Mouse (Mus musculus) forebrain, postnatal 0 days (tissue): ENCODE results near the gene Tgm4. TPM values are rescaled to one million over a fixed set of nuclear protein-coding genes. Genes with fewer than 3 reads are reported as not detected.

Experiments
- ATAC-seq: fragments of 200-750 bp; cut with Nextera tagmentation; 2 replicates; pipeline ENCODE4 v1.8.0; 2017; ENCODE audit warnings: mild to moderate bottlenecking, moderate library complexity
- DNase-seq: peaks from one replicate; pipeline ENCODE4 v3.0.0-alpha.2; 2015
- H3K27ac ChIP-seq: fragments of 300-500 bp; sonication (generic); 2 replicates; pipeline ENCODE4 v1.5.1; 2014; ENCODE audit warnings: low read depth, mild to moderate bottlenecking, antibody characterized with exemption, low read length, moderate library complexity, mixed read lengths
- H3K27me3 ChIP-seq: fragments of 300-500 bp; sonication (generic); 2 replicates; pipeline ENCODE4 v1.6.1; 2014; ENCODE audit warnings: mild to moderate bottlenecking, low read length, mixed read lengths; ENCODE audit not compliant: insufficient read depth
- H3K36me3 ChIP-seq: fragments of 300-500 bp; sonication (generic); 2 replicates; pipeline ENCODE4 v1.6.1; 2014; ENCODE audit warnings: mild to moderate bottlenecking, moderate library complexity; ENCODE audit not compliant: insufficient read depth
- H3K4me1 ChIP-seq: fragments of 300-500 bp; sonication (generic); 2 replicates; pipeline ENCODE4 v1.6.1; 2014; ENCODE audit warnings: antibody characterized with exemption; ENCODE audit not compliant: insufficient read depth
- H3K4me2 ChIP-seq: fragments of 300-500 bp; sonication (generic); 2 replicates; pipeline ENCODE4 v1.6.1; 2014; ENCODE audit warnings: low read depth, mild to moderate bottlenecking, moderate library complexity
- H3K4me3 ChIP-seq: fragments of 300-500 bp; sonication (generic); 2 replicates; pipeline ENCODE4 v1.5.1; 2014; ENCODE audit warnings: low read depth, low read length, mixed read lengths
- H3K9ac ChIP-seq: fragments of 300-500 bp; sonication (generic); 2 replicates; pipeline ENCODE4 v1.6.1; 2014; ENCODE audit warnings: mild to moderate bottlenecking
- H3K9me3 ChIP-seq: fragments of 300-500 bp; sonication (generic); 2 replicates; pipeline ENCODE4 v1.6.1; 2016; ENCODE audit warnings: low read length
- CTCF ChIP-seq: sonication (generic); IDR thresholded peaks from 2 replicates; pipeline ENCODE4 v1.5.1; 2016; ENCODE audit warnings: antibody characterized with exemption, control low read depth, low read depth
- WGBS: fragments of 180-500 bp; shearing (Covaris S2); extraction: QIAGEN DNeasy Blood & Tissue Kit; methylation state at CpG from one replicate; pipeline ENCODE4 v1.1.7; 2014; 5-methylcytosine and 5-hydroxymethylcytosine counted together
- polyA plus RNA-seq: library from polyadenylated mRNA; unstranded; fragments of >200 nt; fragmentation: Nextera tagmentation; extraction: Ambion mirVana; gene quantifications from 2 replicates; pipeline ENCODE4 v1.2.1, GENCODE M21; 2015
- total RNA-seq: library from RNA; depleted of rRNA; stranded (reverse); fragments of >200 nt; gene quantifications from 2 replicates; pipeline ENCODE4 v1.2.3, GENCODE M21; 2014

Tgm4 gene
- total and polyA plus RNA-seq, 2 experiments from 2014 or later, result 0.46 to 0.52 TPM

DNA sequence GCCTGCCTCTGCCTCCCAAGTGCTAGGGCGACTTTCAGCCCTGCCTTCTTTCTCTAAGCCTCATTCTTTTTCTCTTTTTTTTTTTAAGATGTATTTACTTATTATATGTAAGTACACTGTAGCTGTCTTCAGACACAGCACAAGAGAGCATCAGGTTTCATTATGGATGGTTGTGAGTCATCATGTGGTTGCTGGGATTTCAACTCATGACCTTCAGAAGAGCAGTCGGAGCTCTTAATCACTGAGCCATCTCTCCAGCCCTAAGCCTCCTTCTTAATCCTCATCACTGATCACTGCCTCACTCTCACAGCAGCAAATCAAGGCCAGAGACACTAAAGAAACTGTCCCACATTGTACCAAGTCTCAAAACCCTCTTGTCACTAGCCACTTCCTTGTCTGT is 10.3 kb upstream of the Tgm4 start:
- DNase-seq (no peak), ATAC-seq (no peak)
- WGBS, result 90% methylated on average over 2 of the region's 2 CpGs
- H3K36me3 ChIP-seq, result no peaks in the 10 kb centered on the region
- TF ChIP-seq CTCF, result no peak
- H3K4me1 ChIP-seq, result peaks cover 11% of the 10 kb centered on the region; the same call in 1 of the 2 replicates
- H3K27ac ChIP-seq, result no peak overlapping the region
- H3K27me3 ChIP-seq, result no peaks in the 10 kb centered on the region
- no peak overlapping the region for H3K4me2 ChIP-seq
- H3K9ac ChIP-seq, result no peak overlapping the region
- H3K9me3 ChIP-seq, result no peaks in the 10 kb centered on the region
- H3K4me3 ChIP-seq, result no peak overlapping the region

DNA sequence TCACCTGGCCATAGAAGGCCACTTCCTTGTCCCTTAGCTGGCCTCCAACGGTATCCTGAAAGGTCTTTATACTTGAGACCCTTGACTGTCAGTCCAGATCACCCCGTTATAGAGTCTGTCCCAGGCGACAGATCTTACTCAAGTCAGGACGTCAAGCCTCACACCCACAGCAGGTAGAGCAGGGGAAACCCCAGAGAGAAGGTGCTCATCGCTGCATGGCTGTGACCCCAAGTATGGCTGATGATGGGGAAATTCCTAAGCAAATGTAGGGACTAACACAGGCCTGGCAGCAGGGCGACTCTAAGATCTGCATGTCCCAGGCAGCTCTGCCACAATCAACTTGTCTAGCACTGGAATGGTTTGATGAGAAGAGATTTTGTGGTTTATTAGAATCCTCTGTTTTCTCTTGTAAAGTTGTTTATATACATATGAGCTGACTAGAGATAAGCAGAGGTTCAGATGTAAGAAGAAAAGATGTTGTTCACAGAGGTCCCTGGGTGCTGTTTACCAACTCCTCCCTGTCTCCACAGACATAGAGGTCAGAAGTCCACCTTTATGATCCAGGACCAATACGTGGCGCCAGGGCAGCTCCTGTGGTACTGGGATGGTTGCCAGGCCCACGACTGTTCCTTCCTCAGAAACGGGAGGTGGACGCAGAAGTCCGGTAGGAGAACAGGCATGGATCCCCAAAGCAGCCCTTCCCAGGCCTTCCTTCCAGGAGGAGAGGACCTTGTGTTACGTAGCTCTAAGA is 2.9 kb upstream of the Tgm4 start:
- TF ChIP-seq CTCF, result no peak
- 86% methylated on average over 13 of the region's 13 CpGs for WGBS
- DNase-seq (no peak), ATAC-seq (no peak)
- no peak overlapping the region for H3K4me2 ChIP-seq
- H3K9ac ChIP-seq, result no peak overlapping the region
- no peak overlapping the region for H3K27ac ChIP-seq
- H3K9me3 ChIP-seq, result no peaks in the 10 kb centered on the region
- H3K4me3 ChIP-seq, result no peak overlapping the region
- H3K36me3 ChIP-seq, result no peaks in the 10 kb centered on the region
- no peaks in the 10 kb centered on the region for H3K27me3 ChIP-seq
- no peaks in the 10 kb centered on the region for H3K4me1 ChIP-seq

DNA sequence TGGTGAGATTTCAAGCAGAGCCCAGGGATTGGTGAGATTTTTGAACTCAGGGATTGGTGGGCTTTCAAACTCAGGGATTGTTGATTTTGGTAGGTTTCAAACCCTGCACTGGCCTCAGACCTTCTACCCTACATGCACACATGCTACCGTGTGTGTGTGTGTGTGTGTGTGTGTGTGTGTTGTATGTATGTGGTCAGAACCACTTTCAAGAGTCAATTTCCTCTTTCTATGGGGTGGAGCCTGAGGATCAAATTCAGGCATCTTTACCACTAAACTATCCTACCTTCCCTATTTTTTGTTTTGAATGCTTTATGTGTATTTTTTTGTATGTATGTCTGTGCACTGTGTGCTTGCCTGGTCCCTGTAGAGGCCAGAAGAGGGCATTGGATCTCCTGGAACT is 13.1 kb downstream of the Tgm4 start:
- Histone ChIP-seq H3K36me3 (no peaks in the 10 kb centered on the region), H3K4me3 (no peak overlapping the region), H3K27ac (no peak overlapping the region), H3K27me3 (no peaks in the 10 kb centered on the region), H3K9ac (no peak overlapping the region), H3K9me3 (no peaks in the 10 kb centered on the region), H3K4me1 (no peaks in the 10 kb centered on the region), H3K4me2 (no peak overlapping the region)
- DNase-seq, result no peak
- WGBS, result 92% methylated on average over 1 of the region's 1 CpGs
- no peak for ATAC-seq
- TF ChIP-seq CTCF, result no peak

DNA sequence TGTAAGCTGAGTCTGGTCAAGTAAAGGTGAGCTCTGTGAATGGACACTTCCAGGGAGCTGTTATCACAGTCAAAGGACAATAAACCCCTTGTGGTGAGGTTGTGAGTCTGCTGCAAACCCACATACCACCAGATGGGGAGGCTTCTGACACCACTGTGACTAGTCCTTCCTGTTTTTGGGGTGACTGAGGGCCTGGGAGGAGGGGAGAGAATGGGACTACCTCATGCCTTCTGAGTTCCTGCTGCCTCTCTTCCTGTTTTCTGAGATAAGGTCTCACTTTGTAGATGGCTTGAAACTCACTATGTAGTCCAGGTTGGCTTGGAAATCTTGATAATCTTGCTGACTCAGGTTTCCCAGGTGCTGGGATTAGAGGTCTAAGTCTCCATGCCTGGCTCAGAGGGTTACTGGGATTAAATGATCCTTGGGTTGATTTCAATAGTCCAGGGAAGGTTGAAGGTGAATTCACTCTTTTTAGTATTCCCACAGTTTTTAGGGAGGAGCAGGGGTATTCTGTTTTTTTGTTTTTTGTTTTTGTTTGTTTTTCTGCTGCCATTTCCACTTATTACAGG is 24.3 kb downstream of the Tgm4 start:
- no peak for ATAC-seq
- no peaks in the 10 kb centered on the region for H3K27me3 ChIP-seq
- TF ChIP-seq CTCF, result no peak

DNA sequence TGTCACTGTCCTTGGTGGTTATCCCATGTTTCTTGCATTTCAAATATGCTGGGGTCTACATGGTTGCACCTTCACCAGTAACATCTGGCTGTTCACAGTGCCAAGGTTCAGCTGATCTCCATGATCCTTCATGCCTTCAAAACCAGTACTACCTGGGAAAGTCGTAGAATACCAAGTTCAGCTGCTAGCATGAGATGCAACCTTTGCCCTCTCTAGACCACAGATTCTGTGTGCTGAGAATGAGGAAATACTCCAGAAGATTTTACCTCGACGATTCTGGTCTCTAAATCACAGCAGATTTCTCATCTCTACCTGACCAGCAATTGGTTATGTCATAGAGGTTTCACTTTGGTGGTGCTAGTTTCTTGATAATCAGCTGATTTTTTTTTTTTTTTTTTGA is 25.6 kb downstream of the Tgm4 start:
- TF ChIP-seq CTCF, result no peak
- WGBS, result 93% methylated on average over 3 of the region's 3 CpGs
- Histone ChIP-seq H3K4me2 (no peak overlapping the region), H3K27me3 (no peaks in the 10 kb centered on the region), H3K9me3 (no peaks in the 10 kb centered on the region), H3K36me3 (no peaks in the 10 kb centered on the region), H3K27ac (no peak overlapping the region), H3K4me3 (no peak overlapping the region), H3K4me1 (no peaks in the 10 kb centered on the region), H3K9ac (no peak overlapping the region)
- DNase-seq (no peak), ATAC-seq (no peak)

More for the DNA sequence above, 24.3 kb downstream of the Tgm4 start:
- Histone ChIP-seq H3K4me3 (no peak overlapping the region), H3K9me3 (no peaks in the 10 kb centered on the region), H3K27ac (no peak overlapping the region), H3K36me3 (no peaks in the 10 kb centered on the region), H3K4me2 (no peak overlapping the region), H3K9ac (no peak overlapping the region), H3K4me1 (no peaks in the 10 kb centered on the region)
- DNase-seq, result no peak

DNA sequence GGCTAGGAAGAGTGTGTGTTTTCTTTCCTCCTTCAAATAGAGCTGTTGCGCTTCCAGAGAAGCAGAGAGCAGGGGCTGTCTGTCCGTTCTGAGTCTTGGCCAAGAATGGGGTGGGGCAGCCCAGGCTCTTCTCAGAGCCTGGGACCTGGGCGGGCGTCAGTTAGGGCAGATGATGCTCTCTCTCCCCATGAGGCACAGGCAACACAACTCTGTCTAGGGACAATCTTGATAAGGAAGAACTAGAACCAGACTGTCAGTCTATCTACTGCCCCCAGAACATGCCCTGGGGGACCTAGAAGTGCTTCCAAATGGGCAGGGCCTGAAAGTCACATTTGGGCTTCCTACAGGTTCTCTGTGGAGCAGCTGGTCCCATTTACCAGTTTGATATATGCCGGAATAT is 44.6 kb downstream of the Tgm4 start:
- Histone ChIP-seq H3K4me1 (no peaks in the 10 kb centered on the region), H3K36me3 (peaks cover 74% of the 10 kb centered on the region), H3K27ac (no peak overlapping the region), H3K27me3 (no peaks in the 10 kb centered on the region), H3K4me2 (no peak overlapping the region), H3K9me3 (no peaks in the 10 kb centered on the region), H3K4me3 (no peak overlapping the region), H3K9ac (no peak overlapping the region)
- WGBS, result 91% methylated on average over 5 of the region's 5 CpGs
- ATAC-seq (no peak), DNase-seq (no peak)
- TF ChIP-seq CTCF, result no peak

DNA sequence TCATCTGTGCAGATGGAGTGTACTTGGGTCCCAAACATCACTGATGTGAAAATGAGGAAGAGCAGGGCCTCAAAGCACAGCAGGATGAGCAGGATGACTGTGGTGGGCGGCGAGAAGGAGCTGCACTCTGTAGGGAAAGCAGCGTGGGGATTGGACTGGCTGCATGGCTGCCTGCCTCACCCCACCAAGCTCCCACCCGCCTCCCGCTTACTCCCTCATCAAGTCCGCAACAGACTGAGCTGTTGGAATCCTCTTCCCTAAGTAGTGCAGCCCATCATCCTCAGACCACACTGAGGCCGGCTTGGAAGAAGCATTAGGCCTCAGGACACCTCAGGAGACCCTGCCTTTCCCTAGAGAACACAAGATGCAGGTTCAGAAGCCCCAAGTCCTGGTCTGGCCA is 45.8 kb downstream of the Tgm4 start:
- no peak overlapping the region for H3K4me3 ChIP-seq
- H3K9me3 ChIP-seq, result no peaks in the 10 kb centered on the region
- ATAC-seq, result no peak
- no peak overlapping the region for H3K27ac ChIP-seq
- peaks cover 77% of the 10 kb centered on the region for H3K36me3 ChIP-seq
- no peak overlapping the region for H3K9ac ChIP-seq
- no peak for TF ChIP-seq CTCF
- H3K4me2 ChIP-seq, result no peak overlapping the region
- H3K4me1 ChIP-seq, result no peaks in the 10 kb centered on the region
- WGBS, result 88% methylated on average over 7 of the region's 7 CpGs
- no peaks in the 10 kb centered on the region for H3K27me3 ChIP-seq
- DNase-seq, result no peak
